Mouse (Mus musculus): ENCODE data around the gene Caln1. TPM values are rescaled to one million over a fixed set of nuclear protein-coding genes. Genes with fewer than 3 reads are reported as not detected.

Caln1 gene
- polyA plus RNA-seq, 1 experiment from 2014 or later: 1.2 TPM

DNA sequence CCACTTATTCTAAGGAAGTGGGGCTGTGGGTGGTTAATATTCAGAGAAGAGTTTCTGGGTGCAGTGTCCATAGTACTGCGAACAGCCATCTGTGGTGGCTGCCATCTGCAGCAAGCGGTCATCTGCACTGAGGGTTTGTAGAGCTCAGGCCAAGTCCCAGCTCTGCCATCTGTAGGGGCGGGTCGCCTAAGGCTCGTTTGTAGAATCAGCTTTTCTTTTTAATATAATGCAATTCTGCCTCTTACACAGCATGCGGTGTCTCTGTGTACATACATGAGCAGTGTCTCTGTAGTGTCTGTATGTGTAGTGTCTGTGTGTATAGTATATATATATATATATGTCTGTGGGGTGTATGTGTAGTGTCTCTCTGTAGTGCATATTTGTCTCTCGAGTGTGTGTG is 35.7 kb upstream of the Caln1 start:
- H3K9ac ChIP-seq (ENCODE audit: low read depth, low read length): no peak overlapping the region
- 0 out of 2 replicates have a peak, but pooled peaks cover 3% of the 10 kb centered on the region for H3K36me3 ChIP-seq (ENCODE audit: control insufficient read depth, insufficient read depth, low read length)
- ATAC-seq (ENCODE audit: low FRiP score) (no peak), DNase-seq (ENCODE audit: low spot score) (no peak)
- H3K27me3 ChIP-seq (ENCODE audit: control insufficient read depth, insufficient read depth, low read length): no peaks in the 10 kb centered on the region
- H3K4me3 ChIP-seq (ENCODE audit: low read depth, low read length): no peak overlapping the region
- H3K4me2 ChIP-seq (replicated peaks; ENCODE audit: low read depth, low read length): no peak overlapping the region
- no peak overlapping the region for H3K27ac ChIP-seq (ENCODE audit: low read depth, low read length)
- 91% methylated on average over 7 of the region's 7 CpGs for WGBS
- no peaks in the 10 kb centered on the region for H3K4me1 ChIP-seq (replicated peaks; ENCODE audit: control insufficient read depth, insufficient read depth, low read length)
- H3K9me3 ChIP-seq (ENCODE audit: control insufficient read depth, low read length): no peaks in the 10 kb centered on the region

DNA sequence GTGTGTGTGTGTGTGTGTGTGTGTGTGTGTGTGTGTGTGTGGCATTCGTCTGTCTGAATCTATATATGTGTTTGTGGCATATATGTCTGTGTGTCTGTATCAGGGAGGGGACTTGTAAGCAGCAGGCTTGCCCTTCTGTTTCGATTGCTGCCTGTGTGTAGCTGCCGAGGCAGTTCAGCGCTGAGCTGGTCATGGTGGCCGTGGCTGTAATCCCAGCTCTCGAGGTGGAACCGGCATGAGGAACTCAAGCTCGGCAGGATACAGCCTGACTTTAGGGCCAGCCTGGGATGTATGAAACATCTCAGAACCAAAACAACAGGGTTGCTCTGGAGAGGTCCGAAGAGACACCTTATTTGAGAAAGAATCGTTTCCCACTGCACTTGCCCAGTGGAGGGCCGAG is 35.3 kb upstream of the Caln1 start:
- ATAC-seq (ENCODE audit: low FRiP score) (no peak), DNase-seq (ENCODE audit: low spot score) (no peak)
- Histone ChIP-seq H3K9me3 (ENCODE audit: control insufficient read depth, low read length) (no peaks in the 10 kb centered on the region), H3K4me1 (replicated peaks; ENCODE audit: control insufficient read depth, insufficient read depth, low read length) (no peaks in the 10 kb centered on the region), H3K27ac (ENCODE audit: low read depth, low read length) (no peak overlapping the region), H3K27me3 (ENCODE audit: control insufficient read depth, insufficient read depth, low read length) (no peaks in the 10 kb centered on the region), H3K4me3 (ENCODE audit: low read depth, low read length) (no peak overlapping the region), H3K36me3 (ENCODE audit: control insufficient read depth, insufficient read depth, low read length) (0 out of 2 replicates have a peak, but pooled peaks cover 3% of the 10 kb centered on the region), H3K9ac (ENCODE audit: low read depth, low read length) (no peak overlapping the region), H3K4me2 (replicated peaks; ENCODE audit: low read depth, low read length) (no peak overlapping the region)
- 96% methylated on average over 11 of the region's 11 CpGs for WGBS

DNA sequence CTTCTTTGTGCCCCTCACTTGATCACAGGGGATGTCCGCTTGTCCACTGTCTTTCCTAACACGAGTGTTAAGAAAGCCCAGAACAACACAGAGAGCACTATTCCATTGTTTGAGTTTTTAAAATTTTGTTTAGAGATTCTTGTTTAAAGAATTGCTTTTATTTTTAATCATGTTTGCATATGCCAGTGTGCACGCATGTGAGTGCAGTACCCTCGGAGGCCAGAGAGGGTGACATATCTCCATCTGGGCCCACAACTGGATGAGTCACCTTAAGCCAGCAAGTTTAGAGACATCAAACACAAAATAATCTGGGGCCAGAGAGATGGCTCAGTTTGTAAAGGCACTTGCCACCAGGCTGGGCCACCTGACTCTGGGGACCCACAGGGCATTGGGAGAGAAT is 33.8 kb upstream of the Caln1 start:
- Histone ChIP-seq H3K27me3 (ENCODE audit: control insufficient read depth, insufficient read depth, low read length) (no peaks in the 10 kb centered on the region), H3K27ac (ENCODE audit: low read depth, low read length) (no peak overlapping the region), H3K9me3 (ENCODE audit: control insufficient read depth, low read length) (no peaks in the 10 kb centered on the region), H3K4me1 (replicated peaks; ENCODE audit: control insufficient read depth, insufficient read depth, low read length) (no peaks in the 10 kb centered on the region), H3K9ac (ENCODE audit: low read depth, low read length) (no peak overlapping the region), H3K4me3 (ENCODE audit: low read depth, low read length) (no peak overlapping the region), H3K36me3 (ENCODE audit: control insufficient read depth, insufficient read depth, low read length) (0 out of 2 replicates have a peak, but pooled peaks cover 3% of the 10 kb centered on the region), H3K4me2 (replicated peaks; ENCODE audit: low read depth, low read length) (no peak overlapping the region)
- DNase-seq (ENCODE audit: low spot score): no peak
- ATAC-seq (ENCODE audit: low FRiP score): no peak
- WGBS: 93% methylated on average over 4 of the region's 4 CpGs

DNA sequence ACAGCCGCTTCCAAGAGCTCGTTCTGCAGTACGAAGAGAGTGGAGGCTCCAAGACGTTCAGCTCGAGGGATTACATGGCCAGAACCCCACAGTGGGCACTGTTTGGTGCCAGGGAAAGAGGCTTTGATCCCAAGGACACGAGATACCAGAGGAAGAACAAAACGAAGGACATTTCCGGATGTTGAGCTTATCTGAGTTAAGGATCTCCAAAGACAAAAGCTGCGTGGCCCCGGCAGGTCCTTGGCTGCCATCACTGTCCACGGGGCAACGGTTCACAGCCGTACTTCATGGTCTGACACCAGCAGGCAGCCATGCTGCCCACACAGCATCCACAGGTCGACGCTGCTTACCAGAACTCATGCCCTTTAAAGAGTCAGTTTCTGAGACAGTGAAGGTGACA is 28.6 kb upstream of the Caln1 start:
- Histone ChIP-seq H3K9ac (ENCODE audit: low read depth, low read length) (no peak overlapping the region), H3K27me3 (ENCODE audit: control insufficient read depth, insufficient read depth, low read length) (no peaks in the 10 kb centered on the region), H3K4me3 (ENCODE audit: low read depth, low read length) (no peak overlapping the region), H3K36me3 (ENCODE audit: control insufficient read depth, insufficient read depth, low read length) (0 out of 2 replicates have a peak, but pooled peaks cover 1% of the 10 kb centered on the region), H3K4me2 (replicated peaks; ENCODE audit: low read depth, low read length) (no peak overlapping the region), H3K4me1 (replicated peaks; ENCODE audit: control insufficient read depth, insufficient read depth, low read length) (no peaks in the 10 kb centered on the region), H3K9me3 (ENCODE audit: control insufficient read depth, low read length) (no peaks in the 10 kb centered on the region), H3K27ac (ENCODE audit: low read depth, low read length) (no peak overlapping the region)
- WGBS: 93% methylated on average over 15 of the region's 15 CpGs
- no peak for DNase-seq (ENCODE audit: low spot score)
- ATAC-seq (ENCODE audit: low FRiP score): no peak

DNA sequence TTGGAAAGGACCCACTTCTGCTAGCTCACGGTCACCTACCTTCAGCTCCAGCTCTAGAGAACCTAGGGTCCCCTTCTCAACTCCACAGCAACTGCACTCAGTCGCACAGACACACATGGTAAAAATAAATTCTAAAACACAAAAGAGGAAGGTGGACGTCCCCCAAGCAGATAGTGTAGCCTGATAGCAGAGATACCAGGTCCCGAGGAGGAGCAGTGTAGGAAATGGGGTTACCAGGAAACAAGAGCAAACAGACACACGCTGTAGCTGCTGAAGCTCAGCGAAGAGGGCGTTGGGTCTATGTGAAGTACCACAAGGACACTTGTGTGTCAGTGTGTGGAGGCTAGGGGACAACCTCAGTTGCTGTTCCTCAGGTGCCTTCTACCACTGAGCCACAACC is 24.3 kb upstream of the Caln1 start:
- H3K4me1 ChIP-seq (replicated peaks; ENCODE audit: control insufficient read depth, insufficient read depth, low read length): no peaks in the 10 kb centered on the region
- WGBS: 91% methylated on average over 7 of the region's 7 CpGs
- H3K9ac ChIP-seq (ENCODE audit: low read depth, low read length): no peak overlapping the region
- no peak overlapping the region for H3K4me3 ChIP-seq (ENCODE audit: low read depth, low read length)
- H3K9me3 ChIP-seq (ENCODE audit: control insufficient read depth, low read length): no peaks in the 10 kb centered on the region
- no peaks in the 10 kb centered on the region for H3K27me3 ChIP-seq (ENCODE audit: control insufficient read depth, insufficient read depth, low read length)
- H3K36me3 ChIP-seq (ENCODE audit: control insufficient read depth, insufficient read depth, low read length): no peaks in the 10 kb centered on the region
- H3K27ac ChIP-seq (ENCODE audit: low read depth, low read length): no peak overlapping the region
- DNase-seq (ENCODE audit: low spot score) (no peak), ATAC-seq (ENCODE audit: low FRiP score) (no peak)
- no peak overlapping the region for H3K4me2 ChIP-seq (replicated peaks; ENCODE audit: low read depth, low read length)

DNA sequence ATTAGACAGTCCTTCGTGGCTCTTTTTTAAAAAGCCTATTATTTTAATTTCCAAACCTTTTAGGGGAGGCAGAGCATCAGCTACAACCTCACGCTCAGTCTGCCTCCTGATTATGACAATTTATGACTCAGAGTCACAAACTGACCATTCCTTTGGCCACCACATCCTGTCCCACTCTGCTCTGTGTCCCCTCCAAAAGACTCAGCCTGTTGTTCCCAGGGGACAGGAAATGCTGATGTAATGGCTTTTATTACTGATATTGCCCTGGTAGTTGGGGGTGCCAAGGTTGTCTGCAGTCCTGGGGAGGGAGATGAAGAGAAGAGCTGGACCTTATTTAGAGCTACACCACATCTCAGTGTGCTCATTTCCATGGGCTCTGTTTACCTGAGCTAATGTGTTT is 23.4 kb upstream of the Caln1 start:
- ATAC-seq (ENCODE audit: low FRiP score): no peak
- Histone ChIP-seq H3K36me3 (ENCODE audit: control insufficient read depth, insufficient read depth, low read length) (no peaks in the 10 kb centered on the region), H3K27ac (ENCODE audit: low read depth, low read length) (no peak overlapping the region), H3K4me1 (replicated peaks; ENCODE audit: control insufficient read depth, insufficient read depth, low read length) (no peaks in the 10 kb centered on the region), H3K27me3 (ENCODE audit: control insufficient read depth, insufficient read depth, low read length) (no peaks in the 10 kb centered on the region), H3K4me3 (ENCODE audit: low read depth, low read length) (no peak overlapping the region), H3K9ac (ENCODE audit: low read depth, low read length) (no peak overlapping the region), H3K4me2 (replicated peaks; ENCODE audit: low read depth, low read length) (no peak overlapping the region), H3K9me3 (ENCODE audit: control insufficient read depth, low read length) (no peaks in the 10 kb centered on the region)
- 93% methylated on average over 2 of the region's 2 CpGs for WGBS
- DNase-seq (ENCODE audit: low spot score): no peak

DNA sequence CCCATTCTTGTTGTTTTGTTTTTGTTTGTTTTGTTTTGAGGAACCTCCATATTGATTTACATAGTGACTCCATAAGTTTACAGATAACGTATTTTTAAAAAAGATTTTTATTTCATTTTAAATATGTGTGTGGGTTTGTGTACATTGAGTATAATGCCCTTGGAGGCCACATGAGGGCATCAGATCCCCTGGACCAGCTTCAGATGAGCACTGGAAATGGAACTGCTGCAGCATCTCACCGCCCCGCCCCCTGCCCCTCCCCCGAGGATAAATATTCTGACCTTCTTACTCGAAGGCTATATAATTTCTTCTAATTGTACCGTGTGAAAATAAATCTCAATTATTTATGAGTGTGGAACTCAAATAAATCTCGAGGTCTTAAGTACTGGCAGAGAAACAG is 14.0 kb upstream of the Caln1 start:
- Histone ChIP-seq H3K27ac (ENCODE audit: low read depth, low read length) (no peak overlapping the region), H3K4me3 (ENCODE audit: low read depth, low read length) (no peak overlapping the region), H3K4me2 (replicated peaks; ENCODE audit: low read depth, low read length) (no peak overlapping the region), H3K27me3 (ENCODE audit: control insufficient read depth, insufficient read depth, low read length) (no peaks in the 10 kb centered on the region), H3K36me3 (ENCODE audit: control insufficient read depth, insufficient read depth, low read length) (no peaks in the 10 kb centered on the region), H3K4me1 (replicated peaks; ENCODE audit: control insufficient read depth, insufficient read depth, low read length) (no peaks in the 10 kb centered on the region), H3K9ac (ENCODE audit: low read depth, low read length) (no peak overlapping the region), H3K9me3 (ENCODE audit: control insufficient read depth, low read length) (no peaks in the 10 kb centered on the region)
- WGBS: 69% methylated on average over 7 of the region's 7 CpGs
- ATAC-seq (ENCODE audit: low FRiP score) (no peak), DNase-seq (ENCODE audit: low spot score) (no peak)

DNA sequence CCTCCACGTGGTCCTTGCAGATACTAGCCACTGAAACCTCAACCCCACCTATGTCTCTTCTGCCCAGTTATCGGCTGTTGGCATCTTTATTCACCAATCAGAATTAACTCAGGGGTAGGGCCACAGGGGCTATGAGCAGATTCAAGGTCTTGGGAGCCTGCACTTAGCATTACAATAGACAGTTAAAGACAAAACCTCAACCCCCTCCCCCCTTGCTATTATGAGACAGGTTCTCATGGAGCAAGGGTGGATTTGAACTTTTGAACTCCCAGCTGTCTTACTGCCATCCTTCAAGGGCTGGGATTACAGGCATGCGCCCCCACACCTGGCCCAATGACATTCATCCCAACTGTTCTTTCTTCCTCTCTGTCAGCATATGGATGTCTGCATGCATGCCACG is 6.1 kb upstream of the Caln1 start:
- Histone ChIP-seq H3K9me3 (ENCODE audit: control insufficient read depth, low read length) (no peaks in the 10 kb centered on the region), H3K4me3 (ENCODE audit: low read depth, low read length) (no peak overlapping the region), H3K27ac (ENCODE audit: low read depth, low read length) (no peak overlapping the region), H3K36me3 (ENCODE audit: control insufficient read depth, insufficient read depth, low read length) (no peaks in the 10 kb centered on the region), H3K4me2 (replicated peaks; ENCODE audit: low read depth, low read length) (no peak overlapping the region), H3K4me1 (replicated peaks; ENCODE audit: control insufficient read depth, insufficient read depth, low read length) (no peaks in the 10 kb centered on the region), H3K27me3 (ENCODE audit: control insufficient read depth, insufficient read depth, low read length) (no peaks in the 10 kb centered on the region), H3K9ac (ENCODE audit: low read depth, low read length) (no peak overlapping the region)
- 57% methylated on average over 4 of the region's 4 CpGs for WGBS
- DNase-seq (ENCODE audit: low spot score) (no peak), ATAC-seq (ENCODE audit: low FRiP score) (no peak)

DNA sequence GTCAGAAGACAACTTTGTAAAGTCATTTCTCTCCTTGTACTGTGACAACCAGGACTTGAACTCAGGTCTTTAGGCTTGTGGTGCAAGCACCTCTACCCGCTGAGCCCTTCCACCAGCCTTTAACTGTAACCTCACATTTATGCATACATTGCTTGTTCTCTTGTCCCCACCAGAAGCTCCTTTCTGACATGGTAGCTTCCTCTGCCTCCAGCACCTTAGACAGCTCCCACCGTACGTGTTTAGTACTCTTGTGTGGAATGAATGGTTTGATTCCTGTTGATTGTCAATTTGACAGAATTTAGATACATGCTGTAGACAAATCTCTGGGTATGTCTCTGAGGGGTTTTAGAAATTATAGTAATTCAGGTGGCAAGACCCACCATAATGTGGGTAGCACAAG is 5.5 kb upstream of the Caln1 start:
- Histone ChIP-seq H3K9ac (ENCODE audit: low read depth, low read length) (no peak overlapping the region), H3K4me1 (replicated peaks; ENCODE audit: control insufficient read depth, insufficient read depth, low read length) (no peaks in the 10 kb centered on the region), H3K4me3 (ENCODE audit: low read depth, low read length) (no peak overlapping the region), H3K9me3 (ENCODE audit: control insufficient read depth, low read length) (no peaks in the 10 kb centered on the region), H3K36me3 (ENCODE audit: control insufficient read depth, insufficient read depth, low read length) (no peaks in the 10 kb centered on the region), H3K27ac (ENCODE audit: low read depth, low read length) (no peak overlapping the region), H3K27me3 (ENCODE audit: control insufficient read depth, insufficient read depth, low read length) (no peaks in the 10 kb centered on the region), H3K4me2 (replicated peaks; ENCODE audit: low read depth, low read length) (no peak overlapping the region)
- DNase-seq (ENCODE audit: low spot score) (peak; percentile 38), ATAC-seq (ENCODE audit: low FRiP score) (no peak)
- 59% methylated on average over 3 of the region's 3 CpGs for WGBS
